Mouse (Mus musculus): Measurements from ENCODE around the gene Gm21760. TPM values are rescaled to one million over a fixed set of nuclear protein-coding genes. Genes with fewer than 3 reads are reported as not detected.

The Gm21760 gene
- polyA plus RNA-seq (2015; fragmentation: Nextera tagmentation; extraction: Ambion mirVana) = not detected in 2 replicates

DNA sequence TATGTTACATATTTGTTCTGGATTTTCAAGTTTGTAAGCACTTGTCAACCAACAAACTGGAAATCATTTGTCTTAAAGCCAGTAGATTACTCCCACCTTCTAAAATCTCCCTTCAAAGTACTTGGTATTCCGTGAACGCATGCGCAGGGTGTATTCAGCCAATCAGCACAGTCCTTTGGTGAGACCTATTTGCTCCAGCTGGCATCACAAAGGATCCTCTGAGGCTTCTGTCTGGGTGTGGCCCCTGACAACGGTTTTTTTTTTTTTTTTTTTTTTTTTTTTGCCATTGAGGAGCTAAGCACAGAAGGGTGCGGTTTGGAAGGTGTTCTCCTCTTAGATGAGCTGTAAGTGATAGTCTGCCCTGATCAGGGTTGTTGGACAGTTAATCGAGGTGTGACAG lies at the start of gene Gm21760:
TSS of gene Gm21760 (plus strand) at position 301 of the 400 bp plus-strand sequence.

All from urinary bladder, postnatal 0 days (tissue).